Mouse (Mus musculus) brain, embryonic 18.5 days (tissue): ENCODE data around the gene Plppr2.
A peak's percentile ranks its signal among the peaks of the same experiment; 100 is the strongest.

Source experiments
- DNase-seq: peaks from one replicate; pipeline ENCODE4 v3.0.0-alpha.2; 2012; ENCODE audit warnings: low read depth, low spot score

The Plppr2 gene

DNA sequence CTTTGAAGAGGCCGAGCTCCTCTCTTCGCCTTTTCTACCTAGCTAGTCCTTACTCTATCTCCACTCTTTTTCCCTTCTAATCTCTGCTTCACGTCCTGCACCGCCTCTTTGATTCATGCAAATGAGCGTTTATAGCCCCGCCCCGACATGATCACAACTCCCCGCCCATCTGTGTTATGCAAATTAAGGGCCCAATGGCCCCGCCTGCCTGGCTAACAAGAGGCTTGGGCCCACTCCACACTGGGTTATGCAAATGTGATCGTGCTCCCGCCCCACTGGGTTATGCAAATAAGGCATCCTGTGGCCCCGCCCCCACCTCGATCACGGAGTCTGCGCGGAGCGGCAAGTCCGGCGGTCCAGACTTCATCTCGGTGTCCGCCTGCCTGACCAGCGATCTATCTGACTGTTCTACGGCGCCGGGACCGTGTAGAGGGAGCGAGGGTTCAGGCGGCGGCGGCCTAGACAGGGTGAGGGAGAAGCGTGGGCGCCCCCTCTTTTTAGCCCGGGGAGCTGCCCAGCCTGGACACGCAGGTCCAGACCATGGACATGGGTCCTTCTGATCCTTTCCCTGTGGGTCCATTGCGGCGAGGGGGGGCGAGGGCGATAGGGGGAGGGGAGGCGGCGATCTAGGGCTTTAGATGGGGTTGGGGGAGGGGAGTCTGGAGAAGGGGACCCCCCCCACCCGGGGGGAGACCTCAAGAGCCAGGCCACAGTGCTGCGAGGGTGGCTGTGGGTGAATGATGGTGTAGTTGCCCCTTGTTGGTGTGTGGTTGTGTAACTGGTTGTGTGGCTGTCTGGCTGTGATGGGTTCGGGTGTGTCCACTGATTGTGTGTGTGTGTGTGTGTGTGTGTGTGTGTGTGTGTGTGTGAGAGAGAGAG is at the start of gene Plppr2:
Gene Plppr2 (plus strand): TSS at position 342 of the 879 bp plus-strand sequence.
- peak; percentile 96 for DNase-seq

DNA sequence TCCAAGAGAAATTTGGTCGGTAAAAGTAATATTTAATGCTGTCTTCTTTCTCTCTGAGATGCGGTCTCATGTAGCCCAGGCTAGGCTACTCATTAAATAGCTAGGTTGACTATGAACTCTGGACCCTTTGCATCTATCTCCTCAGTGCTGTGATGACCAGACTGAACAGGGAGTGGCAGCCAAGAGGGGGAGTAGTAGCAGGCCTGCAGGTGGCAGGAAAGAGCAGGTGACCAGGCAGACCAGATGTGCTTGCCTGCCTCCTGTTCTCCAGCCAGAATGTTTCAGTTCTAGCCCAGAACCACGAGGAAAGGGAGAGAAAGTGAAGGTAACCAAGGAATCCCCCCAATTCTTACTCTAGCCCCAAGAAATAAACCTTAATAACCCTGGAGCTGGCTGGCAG is 47.6 kb upstream of the Plppr2 start:
- DNase-seq: no peak

DNA sequence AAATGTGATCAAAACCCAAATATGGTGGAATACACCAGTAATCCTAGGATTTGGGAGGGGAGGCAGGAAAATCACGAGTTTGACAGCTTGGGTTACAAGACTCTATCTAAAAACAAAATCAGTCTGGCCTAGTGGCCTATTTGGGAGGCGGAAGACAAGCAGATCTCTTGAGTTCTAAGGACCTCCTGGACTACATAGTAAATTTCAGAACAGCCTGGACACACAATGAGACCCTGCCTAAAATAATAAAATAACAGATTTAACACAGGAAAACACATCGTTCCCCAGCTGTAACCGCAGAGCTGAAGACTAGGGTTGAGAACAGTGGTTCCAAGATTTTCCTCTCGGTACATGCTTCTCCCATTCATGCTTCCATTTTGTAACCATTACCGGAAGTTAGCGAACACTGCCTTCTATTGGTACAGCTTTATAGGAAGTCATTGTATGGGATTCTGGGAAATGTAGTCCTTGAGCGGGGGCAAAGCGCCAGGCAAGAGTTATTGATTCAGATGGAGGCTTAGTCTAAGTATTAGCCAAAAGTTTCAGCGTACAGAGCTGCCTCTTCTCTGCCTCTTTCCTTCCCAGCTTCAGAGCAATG is 35.5 kb upstream of the Plppr2 start:
- DNase-seq: peak; percentile 77

DNA sequence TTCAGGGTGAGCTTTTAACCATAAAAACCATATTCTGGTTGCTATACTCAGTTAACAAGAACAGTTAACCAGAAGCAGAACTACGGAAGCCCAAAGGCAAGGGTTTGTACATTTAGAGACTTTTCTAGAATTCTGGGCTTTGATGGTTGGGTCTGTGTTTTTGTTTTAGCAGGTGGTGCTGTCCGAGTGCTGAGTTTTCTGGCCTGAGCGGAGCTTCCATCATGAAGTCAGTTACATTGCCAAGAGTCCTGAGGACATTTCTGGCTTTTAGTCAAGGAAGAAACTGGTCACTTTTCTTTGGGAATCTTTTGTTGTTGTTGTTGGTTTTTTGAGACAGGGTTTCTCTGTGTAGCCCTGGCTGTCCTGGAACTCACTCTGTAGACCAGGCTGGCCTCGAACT is 32.8 kb upstream of the Plppr2 start:
- DNase-seq: no peak

DNA sequence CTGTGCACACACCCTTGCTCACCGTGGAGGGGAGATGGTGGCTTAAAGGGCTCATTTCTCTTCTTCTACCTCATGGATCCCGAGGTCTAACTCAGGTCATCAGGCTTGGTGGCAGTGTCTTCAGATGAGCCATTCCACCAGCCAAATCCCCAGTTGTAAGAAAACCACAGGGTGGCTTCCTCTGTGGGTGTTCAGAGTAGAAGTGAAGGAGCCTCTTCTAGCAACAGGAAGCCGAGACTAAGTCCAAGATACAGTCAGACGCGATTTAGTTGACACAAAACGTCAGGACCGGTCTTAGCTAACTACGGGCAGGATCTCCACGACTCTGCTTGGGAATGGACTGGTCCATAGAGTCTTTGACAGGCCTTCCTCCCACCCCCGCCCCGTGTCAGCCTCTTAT is 28.6 kb upstream of the Plppr2 start:
- DNase-seq: no peak

DNA sequence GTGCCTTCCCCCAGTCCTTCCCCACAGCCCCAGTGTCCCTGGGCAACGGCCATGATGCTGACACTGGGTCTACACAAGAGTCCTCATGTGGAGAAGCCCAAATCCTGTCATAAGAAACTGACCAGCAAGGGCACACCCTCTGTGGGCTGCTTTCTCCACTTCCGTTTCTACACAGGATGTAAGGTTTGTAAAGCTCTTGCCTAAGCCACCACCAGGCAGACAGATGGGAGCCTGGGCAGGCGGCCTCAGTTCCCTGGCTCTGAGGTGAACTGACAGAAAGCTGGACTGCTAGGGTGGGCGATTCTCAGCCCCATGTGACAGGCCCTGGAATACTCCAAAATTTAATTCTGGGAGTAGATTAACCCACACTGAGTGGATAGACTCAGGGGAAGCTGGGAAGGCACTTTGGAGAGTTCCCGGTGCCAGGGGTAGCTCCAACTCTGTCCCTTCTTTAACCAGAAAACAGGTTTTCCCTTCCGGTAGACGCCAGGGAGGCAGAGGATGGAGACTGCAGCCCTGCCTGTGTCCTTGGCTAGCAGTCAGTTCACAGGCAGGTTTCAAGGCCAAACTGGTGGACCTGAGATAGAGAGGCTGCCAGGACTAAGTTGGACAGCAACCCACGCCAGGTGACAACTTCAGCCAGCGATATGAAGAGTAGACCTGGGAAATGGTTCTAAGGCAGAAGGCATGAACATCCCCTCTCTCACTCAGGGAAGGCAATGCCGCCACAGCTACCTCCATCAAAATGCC is 27.2 kb upstream of the Plppr2 start:
- no peak for DNase-seq

DNA sequence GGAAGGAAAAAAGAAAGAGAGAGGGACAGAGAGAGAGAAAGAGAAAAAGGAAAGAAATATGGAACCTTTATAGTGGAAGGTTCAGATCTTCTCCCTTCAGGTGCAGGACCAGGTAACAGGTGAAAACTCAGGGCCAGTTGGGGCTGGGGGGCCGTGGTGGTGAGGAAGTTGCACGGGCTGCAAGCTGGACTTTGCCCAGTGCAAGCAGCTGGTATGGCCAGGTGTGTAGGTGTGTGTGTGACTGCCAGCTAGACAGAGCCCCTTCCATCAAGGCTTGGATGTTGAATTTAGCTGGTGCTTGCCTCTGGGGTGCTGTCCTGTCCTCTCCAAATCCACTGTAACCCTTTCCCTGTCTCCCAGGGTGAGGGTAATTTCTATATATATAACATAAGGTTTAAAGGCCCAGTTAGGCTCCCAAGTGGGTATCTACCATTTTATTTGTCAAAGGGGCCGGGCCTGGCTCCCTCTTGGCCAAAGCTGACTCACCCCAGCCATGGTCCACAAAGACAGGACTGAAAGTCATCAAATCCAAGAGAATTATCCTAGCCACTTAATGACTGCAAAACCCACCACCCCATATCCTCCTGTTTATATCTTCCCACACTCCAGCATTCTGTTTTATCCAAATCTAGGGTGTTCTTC is 19.9 kb upstream of the Plppr2 start:
- DNase-seq: no peak

DNA sequence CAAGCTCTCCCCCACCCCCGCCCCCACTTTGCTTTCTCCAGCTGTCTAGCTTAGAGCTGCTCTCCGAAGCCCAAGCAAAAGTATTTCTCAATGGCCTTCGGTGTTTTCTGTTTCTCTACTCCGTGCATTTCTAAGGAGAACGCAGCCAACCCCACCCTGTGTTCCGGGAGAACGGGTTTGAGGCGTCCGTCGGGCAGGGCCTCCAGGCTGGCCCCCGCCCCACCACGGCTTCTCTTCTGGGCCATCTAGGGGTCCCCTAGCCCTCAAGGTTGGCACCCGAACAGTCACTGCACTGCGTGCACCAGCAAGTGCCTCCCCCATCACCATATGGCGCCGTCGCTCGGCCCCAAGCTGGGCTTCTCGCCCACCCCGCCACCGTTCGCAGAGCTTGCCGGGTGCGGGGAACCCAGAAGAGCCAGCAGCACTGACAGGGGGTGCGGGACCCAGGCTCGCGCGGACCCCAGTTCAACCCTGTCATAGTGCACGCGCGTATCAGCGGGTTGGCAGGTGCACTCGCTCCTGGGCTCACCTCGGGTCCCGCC is 19.3 kb upstream of the Plppr2 start:
- DNase-seq: peak; percentile 30

DNA sequence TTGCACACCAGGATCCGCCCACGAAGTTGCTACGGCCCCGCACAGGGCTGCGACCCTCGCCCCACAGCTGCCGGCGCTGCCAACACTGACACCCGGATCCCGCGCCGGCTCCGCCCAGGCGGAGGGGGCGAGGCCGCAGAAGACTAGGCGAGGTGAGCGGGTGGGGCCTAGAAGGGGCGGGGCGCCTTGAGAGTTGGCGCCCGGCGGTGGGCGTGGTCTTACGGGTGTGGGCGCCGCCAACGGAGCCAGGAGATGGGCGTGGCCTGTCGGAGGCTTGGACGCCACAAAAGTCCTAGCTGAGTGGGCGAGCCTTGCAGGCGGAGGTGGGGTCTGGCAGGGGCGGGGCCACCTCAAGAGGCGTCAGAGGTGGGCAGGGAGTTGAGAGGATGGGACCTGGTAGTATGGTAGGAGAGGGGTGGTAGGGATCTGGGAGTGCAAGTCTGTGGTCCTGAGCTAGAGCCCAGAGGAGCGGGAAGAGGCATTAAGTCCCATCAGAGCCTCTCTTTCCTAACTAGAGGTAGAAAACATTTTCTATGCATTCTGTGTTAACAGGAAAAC is 18.7 kb upstream of the Plppr2 start, which contains the start of gene Rab3d:
Gene Rab3d (minus strand): TSS at position 158 of the 558 bp plus-strand sequence.
- peak; percentile 78 for DNase-seq

DNA sequence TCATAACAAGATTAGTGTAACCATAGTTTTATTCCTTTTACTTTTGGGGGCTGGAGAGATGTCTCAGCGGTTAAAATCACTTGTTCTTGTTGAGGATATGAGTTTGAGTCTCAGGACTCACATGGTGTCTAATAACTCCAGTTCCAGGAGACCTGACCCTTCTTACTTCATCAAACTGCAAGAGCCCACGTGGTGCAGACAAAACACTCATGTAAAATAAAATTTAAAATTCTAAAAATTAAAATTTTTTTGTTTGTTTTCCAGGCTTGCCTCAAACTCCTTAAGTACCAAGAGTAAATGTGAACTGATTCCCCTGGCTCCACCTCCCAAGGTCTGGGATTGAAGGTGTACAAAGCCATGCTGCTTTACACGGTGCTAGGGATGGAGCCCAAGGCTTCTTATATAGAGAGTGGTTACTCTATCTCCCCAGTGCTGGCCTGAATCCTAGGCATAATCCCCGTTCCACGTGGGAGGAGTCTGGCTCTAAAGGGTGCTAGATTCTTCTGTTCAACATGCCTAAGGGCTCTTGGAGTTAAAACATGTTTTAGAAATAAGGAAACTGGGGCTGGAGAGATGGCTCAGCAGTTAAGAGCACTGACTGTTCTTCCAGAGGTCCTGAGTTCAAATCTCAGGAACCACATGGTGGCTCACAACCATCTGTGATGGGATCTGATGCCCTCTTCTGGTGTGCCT is 18.0 kb upstream of the Plppr2 start:
- DNase-seq: no peak

DNA sequence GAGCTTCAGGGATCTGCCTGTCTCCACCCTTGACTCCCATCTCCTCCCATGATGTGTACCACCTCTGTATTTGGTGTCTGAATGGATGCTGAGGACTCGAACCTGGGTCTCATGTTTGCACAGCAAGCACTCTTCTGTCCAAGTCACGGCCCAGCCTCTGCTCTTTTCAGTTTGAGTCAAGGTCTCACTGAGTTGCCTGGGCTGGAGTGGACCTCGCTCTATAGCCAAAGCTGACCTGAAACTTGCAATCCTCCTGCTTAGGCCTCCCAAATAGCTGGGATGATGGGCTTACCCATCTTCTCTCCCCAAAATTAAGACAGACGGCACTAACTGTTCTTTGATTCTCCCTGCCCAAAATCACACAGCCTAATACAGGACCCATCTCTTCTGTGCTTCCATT is 13.8 kb upstream of the Plppr2 start:
- no peak for DNase-seq

DNA sequence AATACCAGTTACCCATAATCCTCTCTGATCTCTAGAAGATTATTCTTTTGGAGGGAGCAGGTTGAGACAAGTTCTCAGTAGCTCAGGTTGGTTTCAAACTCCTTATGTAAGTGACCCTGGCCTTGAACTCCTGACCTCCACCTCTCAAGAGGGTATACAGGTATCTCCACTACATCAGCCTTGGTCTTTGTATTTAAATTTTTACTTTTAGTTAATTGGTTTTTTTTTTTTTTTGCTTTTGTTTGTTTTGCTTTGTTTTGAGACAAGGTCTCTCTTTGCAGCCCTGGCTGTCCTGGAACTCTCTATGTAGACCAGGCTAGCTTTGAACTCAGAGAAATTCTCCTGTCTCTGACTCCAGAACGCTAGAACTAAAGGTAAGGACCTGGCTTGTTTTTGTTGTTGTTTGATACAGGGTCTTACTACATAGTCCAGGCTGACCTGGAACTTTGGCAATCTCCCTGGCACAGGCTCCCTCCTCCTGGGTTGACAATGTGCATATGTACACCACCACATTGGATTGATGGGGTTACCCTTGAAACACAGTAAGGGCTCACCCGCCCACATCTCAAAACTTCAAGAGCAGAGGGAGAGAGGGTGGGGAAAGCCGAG is 13.2 kb upstream of the Plppr2 start:
- no peak for DNase-seq

DNA sequence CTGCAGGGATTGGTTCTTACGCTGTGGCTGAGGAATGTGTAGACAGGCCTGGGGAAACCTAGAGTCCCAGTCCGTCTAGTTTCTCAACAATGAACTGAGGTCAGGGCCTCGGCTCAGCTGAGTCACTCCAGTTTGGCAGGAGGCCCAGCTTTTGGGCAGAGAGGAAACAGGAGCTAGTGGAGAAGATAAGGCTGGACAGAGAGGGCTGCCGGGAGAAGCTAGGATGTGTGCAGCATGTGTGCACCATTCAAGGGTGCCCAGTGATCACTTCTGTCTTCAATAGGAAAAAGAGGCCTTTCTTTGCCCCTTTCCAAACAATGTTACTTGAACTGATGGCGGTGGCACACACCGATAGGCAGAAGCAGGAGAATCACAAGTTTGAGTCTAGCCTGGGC is 12.7 kb upstream of the Plppr2 start:
- DNase-seq: no peak

DNA sequence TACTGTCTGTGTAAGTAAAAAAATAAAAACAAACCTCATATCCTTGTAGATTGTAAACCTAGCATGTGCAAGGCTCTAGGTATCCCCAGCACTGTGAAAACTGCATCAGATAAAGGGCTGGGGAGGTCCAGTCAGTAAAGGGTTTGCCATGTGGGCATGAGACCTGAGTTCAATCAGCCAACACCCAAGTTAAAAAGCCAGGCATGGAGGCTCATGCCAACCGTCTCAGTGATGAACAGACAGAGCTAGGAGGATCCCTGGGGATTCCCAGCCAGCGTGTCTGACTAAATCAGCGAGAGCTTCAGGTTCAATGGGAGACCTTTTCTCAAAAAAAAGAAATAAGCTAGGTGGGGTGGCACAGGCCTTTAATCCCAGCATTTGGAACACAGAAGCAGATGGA is 11.8 kb upstream of the Plppr2 start:
- no peak for DNase-seq

DNA sequence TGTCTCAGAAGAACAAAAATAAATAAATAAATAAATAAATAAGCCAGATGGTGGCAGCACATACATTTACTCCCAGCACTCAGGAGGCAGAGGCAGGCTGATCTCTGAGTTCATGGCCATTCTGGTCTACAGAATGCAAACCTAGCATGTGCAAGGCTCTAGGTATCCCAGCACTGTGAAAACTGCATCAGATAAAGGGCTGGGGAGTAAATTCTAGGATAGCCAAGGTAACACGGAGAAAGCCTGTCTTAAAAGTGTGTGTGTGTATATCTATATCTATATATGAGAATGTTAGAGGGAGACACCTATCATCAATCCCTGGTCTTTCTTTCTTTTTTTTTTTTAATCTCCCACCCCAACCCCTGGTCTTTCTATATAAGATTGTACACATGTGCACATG is 11.3 kb upstream of the Plppr2 start:
- no peak for DNase-seq

DNA sequence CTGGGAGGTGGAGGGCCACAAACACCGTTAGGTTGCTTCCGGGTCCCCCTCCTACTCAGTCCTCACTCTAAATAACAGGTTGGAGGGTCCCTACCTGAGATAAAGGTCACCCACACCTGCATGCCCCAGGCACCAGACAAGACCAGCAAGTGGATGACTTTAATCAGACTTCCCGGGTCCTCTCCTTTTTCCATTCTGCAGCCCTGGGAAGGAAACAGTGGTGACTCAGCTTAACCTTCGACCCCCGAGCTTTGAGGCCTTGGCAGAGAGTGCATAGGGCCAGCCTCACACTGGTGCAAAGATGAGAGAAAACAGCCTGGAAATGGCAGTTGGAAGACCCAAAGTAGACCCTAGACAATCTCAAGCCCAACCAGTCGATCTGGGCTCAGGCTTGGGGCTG is 10.7 kb upstream of the Plppr2 start:
- DNase-seq: no peak

DNA sequence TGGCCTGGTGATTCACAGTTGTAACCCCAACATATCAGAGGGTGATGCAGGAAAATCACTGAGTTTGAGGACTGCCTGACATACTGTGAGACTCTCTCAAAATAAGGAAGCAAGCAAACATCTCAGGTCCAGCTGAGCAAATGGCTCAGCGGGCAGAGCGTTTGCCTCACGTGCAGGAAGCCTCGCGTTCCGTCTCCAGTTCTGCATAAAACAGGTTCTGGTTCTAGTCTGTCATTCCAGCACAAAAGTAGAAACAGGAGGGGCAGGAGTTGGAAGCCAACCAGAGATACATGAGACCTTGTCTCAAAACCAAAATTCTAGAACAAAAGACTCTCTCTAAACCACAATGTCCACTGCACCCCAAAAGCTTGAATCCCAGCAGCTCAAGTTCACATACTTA is 10.0 kb upstream of the Plppr2 start:
- no peak for DNase-seq

DNA sequence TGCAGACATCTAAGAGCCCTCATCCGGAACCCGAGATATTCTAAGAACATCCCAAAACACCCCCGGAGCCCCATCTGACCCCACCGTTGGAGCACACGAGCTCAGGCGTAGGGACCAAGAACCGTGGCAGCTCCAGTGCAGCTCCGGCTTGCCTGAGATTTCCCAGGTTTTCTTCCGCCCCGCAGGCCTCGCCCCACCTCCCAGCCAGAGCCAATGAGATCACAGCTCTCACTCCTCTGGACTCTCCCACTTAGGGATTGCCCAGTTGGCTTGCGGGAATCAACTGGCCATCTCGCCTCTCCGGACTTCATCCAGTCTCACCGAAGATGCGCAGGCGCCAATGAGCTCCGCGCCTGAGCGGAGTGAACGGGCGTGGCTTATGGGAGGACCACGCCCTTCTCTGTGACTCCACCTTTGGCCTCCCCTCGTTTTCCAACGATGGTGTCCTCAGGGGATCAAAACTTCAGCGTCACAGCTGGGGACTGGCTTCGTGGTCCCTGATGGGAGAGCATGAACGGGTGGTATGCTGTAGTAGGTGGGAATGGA is 9.6 kb upstream of the Plppr2 start, which contains the start of the genes Ccdc159 and Tmem205:
Gene Ccdc159 (plus strand): TSS at position 264 of the 546 bp plus-strand sequence.
Gene Tmem205 (minus strand): TSS at position 349 of the 546 bp plus-strand sequence.
- DNase-seq: peak; percentile 89

DNA sequence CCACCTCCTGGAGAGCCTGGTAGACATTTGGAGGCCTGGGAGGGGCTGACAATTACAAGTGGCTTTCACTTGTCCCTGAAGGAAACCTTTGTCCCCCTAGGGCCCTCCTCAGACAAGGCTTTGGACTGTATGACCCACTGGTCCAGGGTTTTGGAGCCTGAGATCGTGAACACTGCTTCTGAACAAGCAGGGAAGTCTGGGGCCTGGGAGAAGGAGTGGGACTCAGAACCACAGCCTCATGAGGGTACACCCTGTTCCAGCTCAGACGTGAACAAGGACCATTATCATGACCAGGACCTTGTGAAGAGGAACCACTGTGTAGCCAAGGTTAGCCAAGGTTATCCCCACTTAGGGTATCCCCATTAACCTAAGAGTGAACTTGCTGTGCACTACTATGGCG is 7.6 kb upstream of the Plppr2 start:
- DNase-seq: no peak

DNA sequence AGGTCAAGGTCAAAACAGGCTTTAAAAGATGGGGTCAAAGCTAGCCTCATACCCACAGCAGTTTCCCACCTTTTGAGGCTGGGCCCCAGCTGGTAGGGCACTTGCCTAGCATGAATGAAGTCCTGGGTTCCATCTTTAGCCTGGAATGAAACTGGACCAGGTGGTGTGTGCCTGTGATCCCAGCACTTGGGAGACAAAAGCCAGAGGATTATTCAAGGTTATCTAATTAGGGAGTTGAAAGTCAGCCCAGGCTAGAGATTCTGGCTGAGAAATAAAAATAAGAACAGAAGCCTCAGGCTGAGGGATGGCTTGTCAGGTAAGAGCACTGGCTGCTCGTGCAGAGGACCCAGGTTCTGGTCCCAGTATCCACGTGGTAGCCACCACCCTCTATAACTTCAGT is 4.8 kb upstream of the Plppr2 start:
- no peak for DNase-seq
